Mouse (Mus musculus) cerebellum, adult 2 months (tissue): Measurements from ENCODE around the gene Pdss2.

Source experiments
- CTCF ChIP-seq: fragments of 200-500 bp; IDR thresholded peaks from 2 replicates; pipeline ENCODE4 v1.5.1; 2011; ENCODE audit warnings: low read depth, mild to moderate bottlenecking, control low read depth, low read length, moderate library complexity, borderline replicate concordance; ENCODE audit not compliant: insufficient read depth
- POLR2A ChIP-seq: fragments of 200-500 bp; IDR thresholded peaks from 2 replicates; pipeline ENCODE4 v1.6.1; 2011; ENCODE audit warnings: low read length, control low read depth, borderline replicate concordance; ENCODE audit not compliant: insufficient read depth

- no peak for TF ChIP-seq POLR2A
- no peak for TF ChIP-seq CTCF
Observed at GRCm38 (mm10) chr10:43509228-43509627, 287.9 kb downstream of the Pdss2 start.
